Mouse (Mus musculus) myocyte (in vitro differentiated cells): Measurements from ENCODE around the gene Tmem192. TPM values are rescaled to one million over a fixed set of nuclear protein-coding genes. Genes with fewer than 3 reads are reported as not detected.

ENCODE experiments used
- H3K27me3 ChIP-seq: one replicate; pipeline ENCODE4 v1.6.1; 2011; ENCODE audit not compliant: control insufficient read depth, insufficient read depth, insufficient read length
- H3K36me3 ChIP-seq: one replicate; pipeline ENCODE4 v1.6.1; 2011; ENCODE audit not compliant: control insufficient read depth, insufficient read depth
- H3K4me2 ChIP-seq: one replicate; pipeline ENCODE4 v1.6.1; 2011; ENCODE audit warnings: low read depth, control low read depth
- H3K4me3 ChIP-seq: one replicate; pipeline ENCODE4 v1.5.1; 2011; ENCODE audit warnings: mild to moderate bottlenecking, control low read depth, moderate library complexity
- H3K79me2 ChIP-seq: one replicate; pipeline ENCODE4 v1.6.1; 2011; ENCODE audit not compliant: control insufficient read depth, insufficient read depth
- H3ac ChIP-seq: one replicate; pipeline ENCODE4 v1.6.1; 2011; ENCODE audit not compliant: control insufficient read depth, insufficient read length
- CEBPB ChIP-seq: IDR thresholded peaks from 2 replicates; pipeline ENCODE4 v1.6.1; 2011; ENCODE audit warnings: mild to moderate bottlenecking, moderate library complexity; ENCODE audit not compliant: poor library complexity, insufficient read depth, severe bottlenecking
- E2F4 ChIP-seq: IDR thresholded peaks from one replicate; pipeline ENCODE4 v1.6.1; 2011; ENCODE audit warnings: mild to moderate bottlenecking, control low read depth, moderate library complexity; ENCODE audit not compliant: insufficient read depth
- MAX ChIP-seq: IDR thresholded peaks from one replicate; pipeline ENCODE4 v1.6.1; 2011; ENCODE audit warnings: low read depth, mild to moderate bottlenecking, control low read depth
- MYOD1 ChIP-seq, 3 experiments: IDR thresholded peaks; one replicate each; pipeline ENCODE4 v1.6.1; 2011; ENCODE audit warnings: control low read depth in 2 of 3, low read depth in 2 of 3, mild to moderate bottlenecking in 2 of 3, moderate library complexity in 1 of 3; ENCODE audit not compliant: insufficient read length in 2 of 3, control insufficient read depth in 1 of 3
- MYOG ChIP-seq, 3 experiments: IDR thresholded peaks; one replicate each; pipeline ENCODE4 v1.6.1; 2011; ENCODE audit warnings: control low read depth in 2 of 3, low read depth in 2 of 3, mild to moderate bottlenecking in 2 of 3; ENCODE audit not compliant: insufficient read length in 2 of 3, control insufficient read depth in 1 of 3, insufficient read depth in 1 of 3
- POLR2A ChIP-seq: IDR thresholded peaks from one replicate; pipeline ENCODE4 v1.6.1; 2011; ENCODE audit warnings: low read depth, mild to moderate bottlenecking, control low read depth, moderate library complexity; ENCODE audit not compliant: insufficient read length
- POLR2AphosphoS2 ChIP-seq: IDR thresholded peaks from one replicate; pipeline ENCODE4 v1.6.1; 2011; ENCODE audit warnings: low read depth, control low read depth; ENCODE audit not compliant: insufficient read length
- REST ChIP-seq: IDR thresholded peaks from one replicate; pipeline ENCODE4 v1.6.1; 2011; ENCODE audit warnings: mild to moderate bottlenecking, control low read depth, moderate library complexity; ENCODE audit not compliant: insufficient read depth, insufficient read length
- SRF ChIP-seq: IDR thresholded peaks from one replicate; pipeline ENCODE4 v1.6.1; 2011; ENCODE audit warnings: low read depth; ENCODE audit not compliant: control insufficient read depth, insufficient read length
- TCF12 ChIP-seq: IDR thresholded peaks from one replicate; pipeline ENCODE4 v1.6.1; 2011; ENCODE audit warnings: mild to moderate bottlenecking, control low read depth; ENCODE audit not compliant: poor library complexity, insufficient read depth, severe bottlenecking
- TCF3 ChIP-seq: IDR thresholded peaks from one replicate; pipeline ENCODE4 v1.6.1; 2011; ENCODE audit warnings: low read depth, control low read depth; ENCODE audit not compliant: insufficient read length
- USF1 ChIP-seq: IDR thresholded peaks from one replicate; pipeline ENCODE4 v1.6.1; 2011; ENCODE audit warnings: low read depth, mild to moderate bottlenecking, control low read depth, moderate library complexity
- polyA plus RNA-seq: library from polyadenylated mRNA; unstranded; fragments of >200 nt; fragmentation: generic; extraction: Trizol; gene quantifications from one replicate; pipeline ENCODE4 v1.2.1, GENCODE M21; 2012; ENCODE audit warnings: missing spikeins

The Tmem192 gene
- polyA plus RNA-seq, 1 experiment: 38.5 TPM

- Histone ChIP-seq H3K4me3 (no peak overlapping the region), H3K36me3 (no peaks in the 10 kb centered on the region), H3K27me3 (no peaks in the 10 kb centered on the region), H3K79me2 (no peaks in the 10 kb centered on the region), H3K4me2 (no peak overlapping the region), H3ac (no peak overlapping the region)
- TF ChIP-seq MYOG (IDR thresholded peaks at IDR 0.05; ENCODE audit: control insufficient read depth in 1 of 3, insufficient read depth in 1 of 3, insufficient read length in 2 of 3, low read depth in 2 of 3) (no peak), MYOD1 (IDR thresholded peaks at IDR 0.05; ENCODE audit: control insufficient read depth in 1 of 3, insufficient read length in 2 of 3, low read depth in 2 of 3) (peak in 1 of 3 experiments; percentile 16)
Measured at GRCm38 (mm10) chr8:64902191-64902590, 44.8 kb upstream of the Tmem192 start.

GRCm38 (mm10) chr8:64903778-64904177 is 43.2 kb upstream of the Tmem192 start:
- Histone ChIP-seq H3K36me3 (no peaks in the 10 kb centered on the region), H3K79me2 (no peaks in the 10 kb centered on the region), H3K27me3 (no peaks in the 10 kb centered on the region), H3K4me2 (no peak overlapping the region), H3K4me3 (no peak overlapping the region), H3ac (no peak overlapping the region)
- TF ChIP-seq MYOG (IDR thresholded peaks at IDR 0.05; ENCODE audit: control insufficient read depth in 1 of 3, insufficient read depth in 1 of 3, insufficient read length in 2 of 3, low read depth in 2 of 3) (no peak), POLR2A (no peak), POLR2AphosphoS2 (no peak), SRF (no peak), MYOD1 (IDR thresholded peaks at IDR 0.05; ENCODE audit: control insufficient read depth in 1 of 3, insufficient read length in 2 of 3, low read depth in 2 of 3) (no peak), E2F4 (no peak), CEBPB (no peak), USF1 (no peak), TCF3 (no peak), TCF12 (no peak), REST (no peak), MAX (no peak)

- Histone ChIP-seq H3ac (no peak overlapping the region), H3K36me3 (no peaks in the 10 kb centered on the region), H3K4me3 (no peak overlapping the region), H3K4me2 (no peak overlapping the region), H3K79me2 (no peaks in the 10 kb centered on the region), H3K27me3 (no peaks in the 10 kb centered on the region)
- TF ChIP-seq REST (no peak), MYOD1 (IDR thresholded peaks at IDR 0.05; ENCODE audit: control insufficient read depth in 1 of 3, insufficient read length in 2 of 3, low read depth in 2 of 3) (no peak), USF1 (no peak), SRF (no peak), POLR2A (no peak), MYOG (IDR thresholded peaks at IDR 0.05; ENCODE audit: control insufficient read depth in 1 of 3, insufficient read depth in 1 of 3, insufficient read length in 2 of 3, low read depth in 2 of 3) (no peak), TCF3 (no peak), CEBPB (no peak), TCF12 (no peak), POLR2AphosphoS2 (no peak), MAX (no peak), E2F4 (no peak)
Measured at GRCm38 (mm10) chr8:64910026-64910425, 37.0 kb upstream of the Tmem192 start.

- Histone ChIP-seq H3K4me2 (no peak overlapping the region), H3K79me2 (no peaks in the 10 kb centered on the region), H3ac (no peak overlapping the region), H3K36me3 (no peaks in the 10 kb centered on the region), H3K4me3 (no peak overlapping the region), H3K27me3 (no peaks in the 10 kb centered on the region)
- TF ChIP-seq REST: no peak
- TF ChIP-seq E2F4: no peak
- no peak for TF ChIP-seq POLR2A
- TF ChIP-seq TCF12: no peak
Measured at GRCm38 (mm10) chr8:64916793-64917192, 30.2 kb upstream of the Tmem192 start.

GRCm38 (mm10) chr8:64923329-64923728 is 23.7 kb upstream of the Tmem192 start:
- Histone ChIP-seq H3K79me2 (no peaks in the 10 kb centered on the region), H3K27me3 (no peaks in the 10 kb centered on the region), H3K4me2 (no peak overlapping the region), H3K36me3 (no peaks in the 10 kb centered on the region), H3ac (no peak overlapping the region), H3K4me3 (no peak overlapping the region)
- no peak for TF ChIP-seq MYOG (IDR thresholded peaks at IDR 0.05; ENCODE audit: control insufficient read depth in 1 of 3, insufficient read depth in 1 of 3, insufficient read length in 2 of 3, low read depth in 2 of 3)
- TF ChIP-seq POLR2A: no peak
- no peak for TF ChIP-seq MAX
- TF ChIP-seq E2F4: no peak
- no peak for TF ChIP-seq SRF
- TF ChIP-seq TCF12: no peak
- TF ChIP-seq CEBPB: no peak
- TF ChIP-seq TCF3: no peak
- no peak for TF ChIP-seq MYOD1 (IDR thresholded peaks at IDR 0.05; ENCODE audit: control insufficient read depth in 1 of 3, insufficient read length in 2 of 3, low read depth in 2 of 3)
- TF ChIP-seq POLR2AphosphoS2: no peak
- no peak for TF ChIP-seq REST
